Mouse (Mus musculus) forebrain, embryonic 16.5 days (tissue): ENCODE measurements around the gene Trim62. TPM values are rescaled to one million over a fixed set of nuclear protein-coding genes. Genes with fewer than 3 reads are reported as not detected.

Experiments
- ATAC-seq: fragments of 200-750 bp; cut with Nextera tagmentation; 2 replicates; pipeline ENCODE4 v1.8.0; 2017; ENCODE audit warnings: mild to moderate bottlenecking, moderate library complexity
- H3K27ac ChIP-seq: fragments of 300-500 bp; sonication (generic); 2 replicates; pipeline ENCODE4 v1.5.1; 2014; ENCODE audit warnings: low read length, control low read depth
- H3K27me3 ChIP-seq: fragments of 300-500 bp; sonication (generic); replicated peaks from 2 replicates; pipeline ENCODE4 v1.6.1; 2014; ENCODE audit warnings: low read length; ENCODE audit not compliant: control insufficient read depth, insufficient read depth
- H3K36me3 ChIP-seq: fragments of 300-500 bp; sonication (generic); 2 replicates; pipeline ENCODE4 v1.6.1; 2014; ENCODE audit not compliant: control insufficient read depth, insufficient read depth
- H3K4me1 ChIP-seq: fragments of 300-500 bp; sonication (generic); replicated peaks from 2 replicates; pipeline ENCODE4 v1.6.1; 2014; ENCODE audit warnings: low read length; ENCODE audit not compliant: control insufficient read depth, insufficient read depth
- H3K4me2 ChIP-seq: fragments of 300-500 bp; sonication (generic); 2 replicates; pipeline ENCODE4 v1.6.1; 2014; ENCODE audit warnings: mild to moderate bottlenecking, low read length, control low read depth
- H3K4me3 ChIP-seq: fragments of 300-500 bp; sonication (generic); replicated peaks from 2 replicates; pipeline ENCODE4 v1.5.1; 2014; ENCODE audit warnings: mild to moderate bottlenecking, low read length, control low read depth
- H3K9ac ChIP-seq: fragments of 300-500 bp; sonication (generic); replicated peaks from 2 replicates; pipeline ENCODE4 v1.6.1; 2014; ENCODE audit warnings: low read depth, low read length, control low read depth
- H3K9me3 ChIP-seq: fragments of 300-500 bp; sonication (generic); 2 replicates; pipeline ENCODE4 v1.6.1; 2016; ENCODE audit warnings: low read length; ENCODE audit not compliant: control insufficient read depth
- WGBS: fragments of 180-500 bp; shearing (Covaris S2); extraction: QIAGEN DNeasy Blood & Tissue Kit; methylation state at CpG from one replicate; pipeline ENCODE4 v1.1.7; 2014; 5-methylcytosine and 5-hydroxymethylcytosine counted together
- polyA plus RNA-seq: library from polyadenylated mRNA; unstranded; fragments of >200 nt; fragmentation: Nextera tagmentation; extraction: Ambion mirVana; gene quantifications from 2 replicates; pipeline ENCODE4 v1.2.1, GENCODE M21; 2015

Gene Trim62
- polyA plus RNA-seq, 1 experiment from 2014 or later = 10.9 TPM

- no peak overlapping the region for H3K9ac ChIP-seq
- no peak overlapping the region for H3K4me2 ChIP-seq
- no peak for ATAC-seq
- 55% methylated on average over 8 of the region's 8 CpGs for WGBS
- H3K4me3 ChIP-seq = no peak overlapping the region
- no peaks in the 10 kb centered on the region for H3K9me3 ChIP-seq
- H3K36me3 ChIP-seq = peaks cover 3% of the 10 kb centered on the region; the same call in 1 of the 2 replicates
- H3K27ac ChIP-seq = no peak overlapping the region
- peaks cover 14% of the 10 kb centered on the region for H3K4me1 ChIP-seq
- H3K27me3 ChIP-seq = no peaks in the 10 kb centered on the region
Measured at GRCm38 (mm10) chr4:128904035-128904800, 20.8 kb downstream of the Trim62 start.

- no peaks in the 10 kb centered on the region for H3K9me3 ChIP-seq
- no peaks in the 10 kb centered on the region for H3K27me3 ChIP-seq
- peaks cover 4% of the 10 kb centered on the region for H3K4me1 ChIP-seq
- H3K4me3 ChIP-seq = no peak overlapping the region
- 55% methylated on average over 8 of the region's 8 CpGs for WGBS
- ATAC-seq = no peak
- H3K9ac ChIP-seq = no peak overlapping the region
- H3K36me3 ChIP-seq = peaks cover 3% of the 10 kb centered on the region; the same call in 1 of the 2 replicates
- no peak overlapping the region for H3K4me2 ChIP-seq
- no peak overlapping the region for H3K27ac ChIP-seq
Measured at GRCm38 (mm10) chr4:128905251-128905650, 21.9 kb downstream of the Trim62 start.

- Histone ChIP-seq H3K9ac (no peak overlapping the region), H3K4me3 (no peak overlapping the region), H3K4me1 (0 out of 2 replicates have a peak, but pooled peaks cover 3% of the 10 kb centered on the region), H3K36me3 (peaks cover 3% of the 10 kb centered on the region; the same call in 1 of the 2 replicates), H3K9me3 (no peaks in the 10 kb centered on the region), H3K27ac (no peak overlapping the region), H3K27me3 (no peaks in the 10 kb centered on the region), H3K4me2 (no peak overlapping the region)
- ATAC-seq = no peak
- 75% methylated on average over 8 of the region's 8 CpGs for WGBS
Measured at GRCm38 (mm10) chr4:128906757-128907156, 23.4 kb downstream of the Trim62 start.

- Histone ChIP-seq H3K36me3 (peaks cover 3% of the 10 kb centered on the region; the same call in 1 of the 2 replicates), H3K27me3 (no peaks in the 10 kb centered on the region), H3K4me2 (no peak overlapping the region), H3K27ac (no peak overlapping the region), H3K4me1 (0 out of 2 replicates have a peak, but pooled peaks cover 3% of the 10 kb centered on the region), H3K4me3 (no peak overlapping the region), H3K9me3 (no peaks in the 10 kb centered on the region), H3K9ac (0 out of 2 replicates have a peak overlapping the region, but pooled peaks have one; percentile 13)
- 64% methylated on average over 12 of the region's 12 CpGs for WGBS
- no peak for ATAC-seq
Measured at GRCm38 (mm10) chr4:128907238-128907968, 24.0 kb downstream of the Trim62 start.

GRCm38 (mm10) chr4:128908586-128909377 is 25.4 kb downstream of the Trim62 start:
- 62% methylated on average over 24 of the region's 24 CpGs for WGBS
- no peak overlapping the region for H3K4me3 ChIP-seq

GRCm38 (mm10) chr4:128909378-128909831 is 26.0 kb downstream of the Trim62 start:
- no peaks in the 10 kb centered on the region for H3K9me3 ChIP-seq
- H3K4me3 ChIP-seq = no peak overlapping the region
- 91% methylated on average over 14 of the region's 14 CpGs for WGBS
- no peak overlapping the region for H3K27ac ChIP-seq
- H3K9ac ChIP-seq = no peak overlapping the region
- no peaks in the 10 kb centered on the region for H3K36me3 ChIP-seq
- 0 out of 2 replicates have a peak, but pooled peaks cover under 1% of the 10 kb centered on the region for H3K4me1 ChIP-seq
- H3K27me3 ChIP-seq = no peaks in the 10 kb centered on the region
- ATAC-seq = no peak
- H3K4me2 ChIP-seq = no peak overlapping the region

More at GRCm38 (mm10) chr4:128908586-128909377, 25.4 kb downstream of the Trim62 start:
- Histone ChIP-seq H3K4me1 (0 out of 2 replicates have a peak, but pooled peaks cover 3% of the 10 kb centered on the region), H3K27me3 (no peaks in the 10 kb centered on the region), H3K4me2 (no peak overlapping the region), H3K9me3 (no peaks in the 10 kb centered on the region), H3K27ac (no peak overlapping the region), H3K36me3 (no peaks in the 10 kb centered on the region), H3K9ac (no peak overlapping the region)
- ATAC-seq = 0 out of 2 replicates have a peak, but pooled peaks have one; percentile 20

GRCm38 (mm10) chr4:128910276-128911063 is 27.1 kb downstream of the Trim62 start:
- WGBS = 83% methylated on average over 8 of the region's 8 CpGs
- no peaks in the 10 kb centered on the region for H3K4me1 ChIP-seq
- H3K27ac ChIP-seq = no peak overlapping the region
- H3K4me2 ChIP-seq = no peak overlapping the region
- no peak for ATAC-seq
- H3K27me3 ChIP-seq = no peaks in the 10 kb centered on the region
- H3K9ac ChIP-seq = no peak overlapping the region
- no peak overlapping the region for H3K4me3 ChIP-seq
- H3K36me3 ChIP-seq = no peaks in the 10 kb centered on the region
- H3K9me3 ChIP-seq = no peaks in the 10 kb centered on the region

GRCm38 (mm10) chr4:128912085-128912484 is 28.7 kb downstream of the Trim62 start:
- no peaks in the 10 kb centered on the region for H3K4me1 ChIP-seq
- H3K4me2 ChIP-seq = no peak overlapping the region
- H3K27ac ChIP-seq = no peak overlapping the region
- ATAC-seq = no peak
- no peaks in the 10 kb centered on the region for H3K36me3 ChIP-seq
- H3K27me3 ChIP-seq = no peaks in the 10 kb centered on the region
- 95% methylated on average over 10 of the region's 10 CpGs for WGBS
- H3K9ac ChIP-seq = no peak overlapping the region
- H3K4me3 ChIP-seq = no peak overlapping the region
- no peaks in the 10 kb centered on the region for H3K9me3 ChIP-seq
